Mouse (Mus musculus): Measurements from ENCODE around the gene Setx. TPM values are rescaled to one million over a fixed set of nuclear protein-coding genes. Genes with fewer than 3 reads are reported as not detected.
"Not testable (repeated sequence)": the region's sequence is repeated elsewhere in the genome, so short reads cannot be mapped to it uniquely, and the experiment has no call there.

Gene Setx
- polyA plus RNA-seq (2011; ENCODE audit: insufficient read length, low read depth, missing spikeins): 41.0 and 49.3 TPM in 2 replicates

GRCm38 (mm10) chr2:29123907-29124569 lies at the start of gene Setx:
Gene Setx, plus strand, starts transcription at chr2:29124181.
- peak within 1 kb of the TSS; percentile 68 for H3K4me3 ChIP-seq (ENCODE audit: insufficient read depth, low read length)
- TF ChIP-seq POLR2A (IDR thresholded peaks at IDR 0.05; ENCODE audit: low read depth, low read length): no peak
- no peak for TF ChIP-seq CTCF (IDR thresholded peaks at IDR 0.05; ENCODE audit: borderline replicate concordance, insufficient read depth, low read length)
- H3K4me1 ChIP-seq (ENCODE audit: control insufficient read depth, insufficient read depth, low read length): 0 out of 2 replicates have a peak, but pooled peaks cover 7% of the 10 kb centered on the region
- H3K27ac ChIP-seq (ENCODE audit: insufficient read depth, low read length): peak within 1 kb of the TSS; percentile 74

GRCm38 (mm10) chr2:29074676-29075075 lies 49.3 kb upstream of the Setx start:
- no peak overlapping the region for H3K4me3 ChIP-seq (ENCODE audit: insufficient read depth, low read length)
- H3K27ac ChIP-seq (ENCODE audit: insufficient read depth, low read length): no peak overlapping the region
- no peaks in the 10 kb centered on the region; the same call in 1 of the 2 replicates for H3K4me1 ChIP-seq (ENCODE audit: control insufficient read depth, insufficient read depth, low read length)
- no peak for TF ChIP-seq CTCF (IDR thresholded peaks at IDR 0.05; ENCODE audit: borderline replicate concordance, insufficient read depth, low read length)
- no peak for TF ChIP-seq POLR2A (IDR thresholded peaks at IDR 0.05; ENCODE audit: low read depth, low read length)

DNA sequence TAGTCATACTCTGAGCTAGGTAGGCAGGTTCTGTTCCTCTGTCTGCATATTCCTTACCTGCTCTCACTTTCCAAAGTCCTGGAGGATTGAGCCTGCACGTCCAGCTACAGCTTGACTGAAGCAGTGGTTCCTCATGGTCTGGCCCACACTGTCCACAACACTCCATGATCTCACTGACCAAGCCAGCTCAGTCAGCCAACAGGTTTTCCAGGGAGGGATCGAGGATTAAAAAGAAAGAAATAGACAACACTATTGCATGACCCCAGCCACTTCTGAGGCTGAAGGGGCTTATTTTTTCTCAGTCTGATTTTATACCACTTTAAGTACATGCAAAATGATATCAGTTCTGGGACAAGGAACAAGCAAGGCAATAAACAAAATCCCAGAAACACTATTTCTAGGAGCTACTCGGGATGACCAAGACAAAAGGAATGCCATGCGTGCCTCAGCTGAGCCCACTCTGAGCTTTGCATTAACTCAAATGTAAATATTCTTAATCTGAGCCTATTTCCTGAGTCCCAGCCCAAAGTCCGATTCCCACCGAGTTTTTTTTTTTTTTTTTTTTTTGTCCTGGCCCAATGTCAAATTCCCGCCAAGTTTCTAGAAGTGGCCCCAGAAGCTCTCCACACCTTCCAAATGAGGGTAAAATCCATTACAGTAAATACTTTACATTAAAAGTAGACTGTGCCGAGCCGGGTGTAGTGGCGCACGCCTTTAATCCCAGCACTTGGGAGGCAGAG lies 48.5 kb upstream of the Setx start:
- Histone ChIP-seq H3K4me3 (ENCODE audit: insufficient read depth, low read length) (no peak overlapping the region), H3K4me1 (ENCODE audit: control insufficient read depth, insufficient read depth, low read length) (no peaks in the 10 kb centered on the region; the same call in 1 of the 2 replicates), H3K27ac (ENCODE audit: insufficient read depth, low read length) (no peak overlapping the region)
- TF ChIP-seq POLR2A (IDR thresholded peaks at IDR 0.05; ENCODE audit: low read depth, low read length): no peak

- no peak for TF ChIP-seq CTCF (IDR thresholded peaks at IDR 0.05; ENCODE audit: borderline replicate concordance, insufficient read depth, low read length)
- TF ChIP-seq POLR2A (IDR thresholded peaks at IDR 0.05; ENCODE audit: low read depth, low read length): no peak
- Histone ChIP-seq H3K4me1 (ENCODE audit: control insufficient read depth, insufficient read depth, low read length) (no peaks in the 10 kb centered on the region; the same call in 1 of the 2 replicates), H3K27ac (ENCODE audit: insufficient read depth, low read length) (no peak overlapping the region), H3K4me3 (ENCODE audit: insufficient read depth, low read length) (no peak overlapping the region)
Measured at GRCm38 (mm10) chr2:29076226-29076625, 47.8 kb upstream of the Setx start.

DNA sequence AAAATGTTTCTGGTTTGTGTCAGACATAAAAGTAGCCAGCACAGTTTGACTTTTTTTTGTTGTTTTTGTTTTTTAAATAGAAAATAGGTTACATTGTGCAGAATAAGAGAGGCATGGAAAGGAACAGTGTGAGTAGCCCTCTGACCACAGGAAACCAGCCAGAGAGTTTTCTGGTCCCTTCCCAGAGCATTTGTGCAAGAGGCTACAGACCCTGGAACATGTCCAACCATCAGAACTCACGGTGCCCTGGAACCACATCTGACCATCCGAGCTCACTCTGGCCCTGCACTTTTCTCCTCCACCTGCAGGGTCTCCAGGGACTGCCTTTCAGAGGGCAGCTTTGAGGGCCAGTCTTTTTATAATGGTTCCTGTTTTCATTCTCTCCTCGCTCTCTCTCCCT lies 42.0 kb upstream of the Setx start:
- H3K4me3 ChIP-seq (ENCODE audit: insufficient read depth, low read length): no peak overlapping the region
- no peak overlapping the region for H3K27ac ChIP-seq (ENCODE audit: insufficient read depth, low read length)
- TF ChIP-seq POLR2A (IDR thresholded peaks at IDR 0.05; ENCODE audit: low read depth, low read length) (no peak), CTCF (IDR thresholded peaks at IDR 0.05; ENCODE audit: borderline replicate concordance, insufficient read depth, low read length) (no peak)
- no peaks in the 10 kb centered on the region for H3K4me1 ChIP-seq (ENCODE audit: control insufficient read depth, insufficient read depth, low read length)

DNA sequence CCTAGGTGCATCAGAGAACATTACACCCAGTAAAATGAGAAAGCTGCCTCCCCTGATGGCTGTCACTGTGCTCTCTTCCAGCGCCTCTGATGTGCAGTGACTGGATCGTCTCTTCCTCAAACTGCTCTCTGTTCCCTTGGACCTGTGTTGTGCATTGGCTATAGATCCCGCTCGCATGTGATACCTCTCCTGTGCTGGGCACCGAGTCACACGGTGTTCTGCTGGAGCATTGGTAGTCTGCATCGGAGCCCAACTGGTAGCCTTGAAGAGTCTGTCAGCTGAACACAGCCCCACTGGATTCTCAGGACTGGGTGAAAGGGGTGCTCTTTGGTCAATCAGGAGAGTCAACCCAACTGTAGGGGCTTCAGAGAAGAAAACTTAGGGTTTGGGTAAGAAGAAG lies 38.0 kb upstream of the Setx start:
- no peak overlapping the region for H3K4me3 ChIP-seq (ENCODE audit: insufficient read depth, low read length)
- H3K4me1 ChIP-seq (ENCODE audit: control insufficient read depth, insufficient read depth, low read length): no peaks in the 10 kb centered on the region
- H3K27ac ChIP-seq (ENCODE audit: insufficient read depth, low read length): no peak overlapping the region
- TF ChIP-seq CTCF (IDR thresholded peaks at IDR 0.05; ENCODE audit: borderline replicate concordance, insufficient read depth, low read length) (no peak), POLR2A (IDR thresholded peaks at IDR 0.05; ENCODE audit: low read depth, low read length) (no peak)

GRCm38 (mm10) chr2:29089276-29089675 lies 34.7 kb upstream of the Setx start:
- H3K27ac ChIP-seq (ENCODE audit: insufficient read depth, low read length); H3K4me1 ChIP-seq (ENCODE audit: control insufficient read depth, insufficient read depth, low read length); H3K4me3 ChIP-seq (ENCODE audit: insufficient read depth, low read length): not testable (repeated sequence)

GRCm38 (mm10) chr2:29095674-29096073 lies 28.3 kb upstream of the Setx start:
- Histone ChIP-seq H3K4me1 (ENCODE audit: control insufficient read depth, insufficient read depth, low read length) (no peaks in the 10 kb centered on the region), H3K27ac (ENCODE audit: insufficient read depth, low read length) (no peak overlapping the region), H3K4me3 (ENCODE audit: insufficient read depth, low read length) (no peak overlapping the region)
- TF ChIP-seq POLR2A (IDR thresholded peaks at IDR 0.05; ENCODE audit: low read depth, low read length) (no peak), CTCF (IDR thresholded peaks at IDR 0.05; ENCODE audit: borderline replicate concordance, insufficient read depth, low read length) (no peak)

DNA sequence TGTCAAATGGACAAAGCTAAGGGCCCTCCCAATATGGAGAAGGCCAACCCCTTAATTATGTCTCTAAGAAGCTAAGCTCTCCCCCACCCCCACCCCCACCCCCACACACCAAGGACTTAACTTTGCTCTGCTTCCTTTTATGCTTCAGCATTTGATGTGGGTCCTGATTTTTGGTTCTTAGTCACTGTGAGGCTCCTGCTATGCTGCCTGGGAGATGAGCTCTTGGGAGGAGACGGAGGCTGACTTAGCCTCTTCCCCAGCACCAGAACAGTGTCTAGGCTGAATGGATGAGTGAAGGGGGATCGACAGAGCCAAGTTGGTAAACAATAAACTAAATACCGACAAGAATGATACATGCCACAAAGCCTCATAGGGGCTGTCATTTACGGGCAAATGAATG lies 27.2 kb upstream of the Setx start:
- Histone ChIP-seq H3K4me3 (ENCODE audit: insufficient read depth, low read length) (no peak overlapping the region), H3K27ac (ENCODE audit: insufficient read depth, low read length) (no peak overlapping the region), H3K4me1 (ENCODE audit: control insufficient read depth, insufficient read depth, low read length) (no peaks in the 10 kb centered on the region)
- no peak for TF ChIP-seq CTCF (IDR thresholded peaks at IDR 0.05; ENCODE audit: borderline replicate concordance, insufficient read depth, low read length)
- no peak for TF ChIP-seq POLR2A (IDR thresholded peaks at IDR 0.05; ENCODE audit: low read depth, low read length)

DNA sequence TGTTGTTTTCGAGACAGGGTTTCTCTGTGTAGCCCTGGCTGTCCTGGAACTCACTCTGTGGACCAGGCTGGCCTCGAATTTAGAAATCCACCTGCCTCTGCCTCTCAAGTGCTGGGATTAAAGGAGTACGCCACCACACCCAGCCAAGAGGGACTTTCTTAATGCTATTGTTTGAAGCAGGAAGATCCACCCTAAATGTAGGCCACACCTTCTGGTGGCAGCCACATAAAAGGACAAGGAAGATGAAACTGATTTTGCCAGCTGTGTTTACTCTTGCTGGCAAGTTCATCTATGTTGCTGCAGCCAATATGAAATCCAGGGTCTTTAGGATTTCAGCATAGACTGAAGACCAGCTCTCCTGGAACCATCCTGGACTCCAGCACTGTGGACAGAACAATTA lies 26.5 kb upstream of the Setx start:
- TF ChIP-seq CTCF (IDR thresholded peaks at IDR 0.05; ENCODE audit: borderline replicate concordance, insufficient read depth, low read length) (no peak), POLR2A (IDR thresholded peaks at IDR 0.05; ENCODE audit: low read depth, low read length) (no peak)
- Histone ChIP-seq H3K4me3 (ENCODE audit: insufficient read depth, low read length) (no peak overlapping the region), H3K27ac (ENCODE audit: insufficient read depth, low read length) (no peak overlapping the region), H3K4me1 (ENCODE audit: control insufficient read depth, insufficient read depth, low read length) (no peaks in the 10 kb centered on the region)

- H3K4me1 ChIP-seq (ENCODE audit: control insufficient read depth, insufficient read depth, low read length); H3K27ac ChIP-seq (ENCODE audit: insufficient read depth, low read length); H3K4me3 ChIP-seq (ENCODE audit: insufficient read depth, low read length): not testable (repeated sequence)
Measured at GRCm38 (mm10) chr2:29097955-29098354, 26.0 kb upstream of the Setx start.

Measured in embryonic fibroblast, embryonic 13.5 days (primary cell).